ENCODE assay signal across 9 mouse cellular contexts in the genomic region with DNA sequence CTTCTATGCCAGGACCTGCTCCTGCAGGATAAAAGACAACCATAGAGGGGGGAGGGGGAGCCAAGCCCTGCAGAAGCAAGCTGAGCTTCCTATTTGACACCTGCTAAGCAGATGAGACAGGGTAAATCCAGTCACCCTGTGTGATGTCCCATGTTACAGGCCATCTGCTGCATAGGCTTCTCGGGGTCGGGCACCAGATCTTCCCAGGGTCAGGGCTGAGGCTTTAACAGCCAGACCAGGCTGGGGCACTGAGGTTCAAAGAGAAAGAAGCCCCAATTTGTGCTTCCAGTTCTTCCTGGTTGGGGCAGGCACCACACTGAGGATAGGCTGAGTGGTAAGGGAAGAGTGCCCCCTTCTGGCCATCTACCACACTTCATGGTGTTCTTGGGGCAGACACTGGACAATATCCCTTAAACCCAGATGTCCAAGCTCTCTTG.
DNase-seq lines count a peak whose midpoint lies in the region; ATAC-seq and TF ChIP-seq lines count a peak whose summit lies in the region.
"Had no signal": no experiment of that assay in that cellular context is flagged by ENCODE, and none has a peak within 500 bp of the region (broad histone marks: within the 10 kb centered on the region; RNA-seq: fewer than 3 reads in every experiment).

No protein-coding gene starts in this region.

- no peak for DNase-seq in Patski (ENCODE audit: low read depth, low spot score)
- DNase-seq in cerebellum, adult 9-10 months, result peak; percentile 90
- peak; percentile 29 to 86 for DNase-seq in frontal cortex, adult 2 months (ENCODE audit: extremely low spot score in 1 of 2, low spot score in 1 of 2)
- peak; percentile 74 to 79 for DNase-seq in layer of hippocampus, postnatal 10 days (ENCODE audit: low spot score in 2 of 2)
- DNase-seq in lung, postnatal 14 days, result peak; percentile 65
- peak; percentile 58 for DNase-seq in retina, postnatal 7 days (ENCODE audit: low read depth, low spot score)
- no peak for DNase-seq in spleen, postnatal 4 days (ENCODE audit: low spot score in 2 of 2)

- peak; percentile 40 for TF ChIP-seq CTCF in Patski (IDR thresholded peaks at IDR 0.05)

- in situ Hi-C loops in Patski (cut with MboI; ENCODE audit: low pct_unique_long_range_greater_than_20kb), result loop anchor here (25.0 kb wide), 1 partner anchor 743 kb away; no protein-coding TSS in a partner anchor

- no peak overlapping the region for H3K4me2 ChIP-seq in hindbrain, embryonic 15.5 days

- no peak overlapping the region for H3K4me3 ChIP-seq in hindbrain, embryonic 15.5 days
- H3K4me3 ChIP-seq: myocyte had no signal

- POLR2A ChIA-PET in Patski (lab: Charles Lee), result no interaction called here

- peaks cover 9% of the 10 kb centered on the region for H3K4me1 ChIP-seq in hindbrain, embryonic 15.5 days (replicated peaks)

- CTCF ChIA-PET in Patski (lab: Charles Lee), result interaction anchor here (0.9 kb wide), 1 partner anchor 262 kb away, joined by 3 read pairs; no protein-coding TSS in a partner anchor

- H3K9me3 ChIP-seq in hindbrain, embryonic 15.5 days, result no peaks in the 10 kb centered on the region

- ATAC-seq in Patski, result no peak
- peak; percentile 76; the same call in 1 of the 2 replicates for ATAC-seq in hindbrain, embryonic 15.5 days (ENCODE audit: low FRiP score, low read depth)

- no peaks in the 10 kb centered on the region for H3K36me3 ChIP-seq in hindbrain, embryonic 15.5 days

- H3K27me3 ChIP-seq in Patski, result no peaks in the 10 kb centered on the region
- no peaks in the 10 kb centered on the region for H3K27me3 ChIP-seq in hindbrain, embryonic 15.5 days

- no peak overlapping the region for H3K27ac ChIP-seq in hindbrain, embryonic 15.5 days (replicated peaks)

- no peak overlapping the region for H3K9ac ChIP-seq in hindbrain, embryonic 15.5 days

- 13% methylated on average over 2 of the region's 2 CpGs for WGBS in hindbrain, embryonic 15.5 days

Comparison
In these comparisons a context has a peak if more than half of its experiments do, and no peak if none do; other contexts are left out.
1. DNase-seq: peak in cerebellum, adult 9-10 months (single experiment), frontal cortex, adult 2 months (2 of 2), layer of hippocampus, postnatal 10 days (2 of 2), lung, postnatal 14 days (single experiment) and retina, postnatal 7 days (single experiment); none in Patski (single experiment) and spleen, postnatal 4 days (0 of 2).